Mouse (Mus musculus): ENCODE measurements at regions not wholly inside any gene's neighbourhood (a gene's known extent, or its start where the extent isn't known, plus 50 kb on each side); places are given as distances from the start of the nearest gene placed in this dataset.

- CTCF ChIA-PET = no interaction called here
Observed at GRCm38 (mm10) chr4:127636934-127637333, 279.0 kb upstream of the Gjb5 start.

- CTCF ChIA-PET = no interaction called here
Observed at GRCm38 (mm10) chr4:127635262-127635661, 277.3 kb upstream of the Gjb5 start.

DNA sequence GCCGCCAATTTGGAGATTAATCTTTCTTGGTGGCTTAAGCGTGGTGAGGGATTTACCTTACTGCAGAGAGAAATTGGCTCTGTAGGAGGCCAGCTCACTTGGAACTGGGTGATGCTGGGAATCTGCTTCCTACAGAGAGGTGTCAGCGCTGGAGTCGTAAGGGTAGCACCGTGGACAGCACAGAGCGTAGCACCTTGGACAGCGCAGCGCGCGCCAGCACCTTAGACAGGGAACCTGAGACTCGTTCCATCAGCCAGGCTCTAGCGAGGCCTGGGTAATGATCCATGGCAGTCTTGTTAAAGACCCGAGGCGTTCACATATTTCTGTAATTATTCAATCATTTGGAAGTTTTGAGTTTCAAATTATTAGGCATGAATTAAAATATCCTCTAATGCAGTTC is 261.9 kb upstream of the Gjb5 start:
- CTCF ChIA-PET = no interaction called here

GRCm38 (mm10) chr4:127612761-127613160 is 254.8 kb upstream of the Gjb5 start:
- CTCF ChIA-PET = no interaction called here

GRCm38 (mm10) chr4:127600919-127601318 is 242.9 kb upstream of the Gjb5 start:
- CTCF ChIA-PET = no interaction called here

- CTCF ChIA-PET = no interaction called here
Observed at GRCm38 (mm10) chr4:127598610-127599009, 240.6 kb upstream of the Gjb5 start.

DNA sequence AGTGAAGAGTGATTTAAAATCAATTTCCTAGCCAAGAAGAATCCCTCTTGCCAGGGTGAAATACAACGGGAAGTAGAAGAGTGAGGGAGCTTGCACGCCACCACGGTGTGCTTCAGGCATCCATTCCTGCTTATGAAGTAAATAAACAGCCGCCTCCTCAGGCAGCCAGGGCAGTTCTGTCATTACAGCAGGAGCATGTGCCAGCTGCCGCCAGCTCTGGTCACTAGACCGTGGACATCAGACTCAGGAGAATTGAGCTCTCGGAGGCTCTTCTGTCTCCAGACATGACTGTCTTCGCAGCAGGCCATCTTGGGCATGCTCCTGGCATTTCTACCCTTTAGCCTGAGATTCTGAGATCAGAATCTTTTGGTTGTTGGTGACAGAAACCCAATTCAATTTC is 236.1 kb upstream of the Gjb5 start:
- CTCF ChIA-PET = no interaction called here

- CTCF ChIA-PET = no interaction called here
Observed at GRCm38 (mm10) chr4:127591540-127591939, 233.6 kb upstream of the Gjb5 start.

DNA sequence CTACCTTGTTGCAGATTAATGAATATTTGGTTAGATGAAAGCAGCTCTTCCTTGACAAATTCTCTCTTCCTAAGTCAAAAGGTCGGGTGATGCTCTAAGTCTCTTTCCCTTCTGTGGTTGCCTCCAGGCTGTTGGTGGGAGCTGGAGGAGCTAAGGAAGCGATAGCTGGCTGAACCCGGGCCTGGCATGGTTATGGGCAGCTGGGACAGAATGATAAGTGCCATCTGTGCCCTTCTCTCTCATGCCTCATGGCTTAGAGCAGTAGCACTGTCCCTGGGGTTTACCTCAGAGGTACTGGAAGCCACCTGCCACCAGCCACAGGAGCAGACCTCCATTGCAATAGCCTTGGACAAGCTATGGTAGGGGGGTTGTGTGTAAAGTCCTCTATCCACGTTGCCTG is 228.8 kb upstream of the Gjb5 start:
- CTCF ChIA-PET = no interaction called here

DNA sequence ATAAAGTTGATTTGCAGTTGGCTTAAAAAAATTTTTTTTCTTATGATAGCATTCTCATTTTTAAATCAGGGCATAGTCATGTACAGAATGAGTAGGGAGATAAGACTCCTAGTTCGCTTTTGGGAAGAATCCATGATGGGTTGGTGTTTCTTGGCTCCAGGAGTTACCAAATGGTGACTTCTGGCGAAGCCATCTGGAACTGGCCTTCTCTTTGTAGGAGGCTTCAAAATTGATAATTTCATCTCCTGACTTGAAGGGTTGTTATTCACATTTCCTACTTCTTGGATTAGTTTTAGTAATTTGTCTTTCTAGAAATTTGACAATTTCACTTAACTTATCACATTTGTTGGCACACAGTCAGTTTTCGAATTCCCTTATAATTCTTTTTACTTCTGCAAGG is 218.5 kb upstream of the Gjb5 start:
- CTCF ChIA-PET = no interaction called here

GRCm38 (mm10) chr4:127562602-127563001 is 204.6 kb upstream of the Gjb5 start:
- CTCF ChIA-PET = no interaction called here

GRCm38 (mm10) chr4:127558572-127558971 is 200.6 kb upstream of the Gjb5 start:
- CTCF ChIA-PET = no interaction called here

- CTCF ChIA-PET = no interaction called here
Observed at GRCm38 (mm10) chr4:127552456-127553225, 194.7 kb upstream of the Gjb5 start.

- CTCF ChIA-PET = no interaction called here
Observed at GRCm38 (mm10) chr4:127549581-127549980, 191.6 kb upstream of the Gjb5 start.

GRCm38 (mm10) chr4:127549018-127549417 is 191.0 kb upstream of the Gjb5 start:
- CTCF ChIA-PET = no interaction called here

DNA sequence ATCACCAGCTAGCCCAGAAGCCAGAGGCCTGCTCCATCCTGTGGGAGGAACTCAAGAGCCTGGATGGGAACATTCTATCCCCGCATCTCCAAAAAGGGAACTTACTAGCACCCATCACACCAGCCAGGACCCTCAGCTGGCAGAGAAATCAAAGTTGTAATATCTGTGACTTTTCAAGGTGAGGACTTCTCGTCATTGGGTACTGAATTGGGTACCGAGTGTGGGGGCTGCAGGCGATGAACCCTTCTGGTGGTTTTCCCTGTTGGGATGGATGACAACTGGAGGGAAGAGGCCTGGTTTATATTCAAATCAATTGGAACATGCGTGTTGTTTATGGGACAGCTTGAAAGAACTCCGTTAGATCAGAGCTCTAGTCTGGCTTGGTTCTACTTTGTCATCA is 187.1 kb upstream of the Gjb5 start:
- CTCF ChIA-PET = no interaction called here

DNA sequence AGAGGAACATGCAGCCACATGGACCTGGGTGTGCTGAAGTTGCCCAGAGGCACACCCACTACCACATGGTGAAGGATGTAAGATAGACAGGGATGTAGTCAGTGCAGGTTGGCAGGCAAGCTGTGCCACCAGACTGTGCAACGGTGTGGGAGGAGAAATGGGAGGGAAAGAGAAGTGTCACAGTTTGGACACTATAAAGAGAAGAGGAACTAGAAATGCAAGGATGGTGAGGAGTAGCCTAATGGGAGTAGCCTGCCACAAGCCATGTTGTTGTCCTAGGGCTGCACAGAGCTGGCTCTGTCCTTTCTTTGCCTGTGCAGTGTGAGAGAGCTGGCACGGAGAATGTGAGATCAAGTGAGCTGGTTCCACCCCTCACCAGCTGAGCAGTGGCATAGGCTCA is 185.3 kb upstream of the Gjb5 start:
- CTCF ChIA-PET = no interaction called here

GRCm38 (mm10) chr4:127542771-127543170 is 184.8 kb upstream of the Gjb5 start:
- CTCF ChIA-PET = no interaction called here

- CTCF ChIA-PET = no interaction called here
Observed at GRCm38 (mm10) chr4:127536952-127537351, 179.0 kb upstream of the Gjb5 start.

- CTCF ChIA-PET = no interaction called here
Observed at GRCm38 (mm10) chr4:127535630-127536029, 177.6 kb upstream of the Gjb5 start.

- CTCF ChIA-PET = no interaction called here
Observed at GRCm38 (mm10) chr4:127534411-127534810, 176.4 kb upstream of the Gjb5 start.

DNA sequence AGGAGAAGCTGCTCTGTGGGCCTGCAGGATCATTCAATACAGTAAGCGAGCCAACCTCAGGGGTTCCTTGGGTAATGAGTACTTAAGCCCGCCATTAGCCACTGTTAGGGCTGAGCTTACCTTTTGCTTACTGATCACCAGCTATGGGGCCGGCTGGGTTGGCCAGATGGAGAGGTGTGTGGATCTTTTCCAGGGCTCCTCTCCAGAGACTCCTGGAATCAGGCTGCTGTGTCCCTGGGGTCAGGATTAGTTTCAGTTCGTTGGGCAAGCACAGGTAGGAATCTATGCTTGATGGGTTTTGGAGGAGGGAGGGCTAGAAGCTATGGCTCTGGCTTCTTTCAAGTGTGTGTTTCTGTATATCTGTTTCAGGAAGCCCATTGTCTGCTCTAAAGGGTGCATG is 175.7 kb upstream of the Gjb5 start:
- CTCF ChIA-PET = no interaction called here

DNA sequence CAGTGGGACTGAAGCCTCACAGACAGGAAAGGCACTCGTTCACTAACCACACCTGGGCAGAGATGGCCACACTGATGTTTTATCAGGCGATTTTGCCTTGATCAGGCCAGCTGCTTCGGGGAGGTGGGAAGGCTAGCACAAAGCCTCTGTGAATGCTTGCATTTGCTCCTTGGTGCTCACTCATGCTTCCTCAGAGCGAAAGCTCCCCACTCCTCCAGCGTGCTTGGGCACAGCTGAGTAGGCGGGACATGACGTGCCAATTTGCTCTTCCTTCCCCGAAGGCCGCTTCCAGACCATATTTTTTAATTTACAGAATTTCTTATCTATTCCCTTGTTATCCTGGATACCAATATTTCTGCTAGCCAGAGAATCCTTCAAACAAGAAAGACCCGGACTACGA is 172.8 kb upstream of the Gjb5 start:
- CTCF ChIA-PET = no interaction called here

- CTCF ChIA-PET = no interaction called here
Observed at GRCm38 (mm10) chr4:127522151-127522550, 164.2 kb upstream of the Gjb5 start.

- CTCF ChIA-PET = no interaction called here
Observed at GRCm38 (mm10) chr4:127517978-127518377, 160.0 kb upstream of the Gjb5 start.
